Mouse (Mus musculus) embryonic fibroblast, embryonic 13.5 days (primary cell): ENCODE measurements around the gene Wwox. TPM values are rescaled to one million over a fixed set of nuclear protein-coding genes. Genes with fewer than 3 reads are reported as not detected.

Source experiments
- H3K27ac ChIP-seq: 2 replicates; pipeline ENCODE4 v1.5.1; 2012; ENCODE audit warnings: low read length, control low read depth, inconsistent platforms; ENCODE audit not compliant: insufficient read depth
- H3K4me1 ChIP-seq: 2 replicates; pipeline ENCODE4 v1.6.1; 2011; ENCODE audit warnings: low read length; ENCODE audit not compliant: control insufficient read depth, insufficient read depth
- H3K4me3 ChIP-seq: 2 replicates; pipeline ENCODE4 v1.5.1; 2011; ENCODE audit warnings: mild to moderate bottlenecking, control low read depth, low read length; ENCODE audit not compliant: insufficient read depth
- CTCF ChIP-seq: IDR thresholded peaks from 2 replicates; pipeline ENCODE4 v1.5.1; 2011; ENCODE audit warnings: mild to moderate bottlenecking, control low read depth, low read length, moderate library complexity, borderline replicate concordance; ENCODE audit not compliant: insufficient read depth
- POLR2A ChIP-seq: IDR thresholded peaks from 2 replicates; pipeline ENCODE4 v1.6.1; 2011; ENCODE audit warnings: low read depth, mild to moderate bottlenecking, control low read depth, low read length, moderate library complexity
- polyA plus RNA-seq: library from polyadenylated mRNA; stranded (reverse); fragments of >200 nt; gene quantifications from 2 replicates; pipeline ENCODE4 v1.2.4, GENCODE M21; 2011; ENCODE audit warnings: low read depth; ENCODE audit not compliant: missing spikeins, insufficient read length

Gene Wwox
- polyA plus RNA-seq, 1 experiment: 8.7 TPM

GRCm38 (mm10) chr8:114870410-114870809, 431.0 kb downstream of the Wwox start:
- TF ChIP-seq POLR2A (no peak), CTCF (no peak)
- Histone ChIP-seq H3K4me1 (no peaks in the 10 kb centered on the region), H3K27ac (no peak overlapping the region), H3K4me3 (no peak overlapping the region)

GRCm38 (mm10) chr8:114872491-114872890, 433.0 kb downstream of the Wwox start:
- Histone ChIP-seq H3K4me3 (no peak overlapping the region), H3K27ac (no peak overlapping the region), H3K4me1 (no peaks in the 10 kb centered on the region)
- no peak for TF ChIP-seq CTCF

DNA sequence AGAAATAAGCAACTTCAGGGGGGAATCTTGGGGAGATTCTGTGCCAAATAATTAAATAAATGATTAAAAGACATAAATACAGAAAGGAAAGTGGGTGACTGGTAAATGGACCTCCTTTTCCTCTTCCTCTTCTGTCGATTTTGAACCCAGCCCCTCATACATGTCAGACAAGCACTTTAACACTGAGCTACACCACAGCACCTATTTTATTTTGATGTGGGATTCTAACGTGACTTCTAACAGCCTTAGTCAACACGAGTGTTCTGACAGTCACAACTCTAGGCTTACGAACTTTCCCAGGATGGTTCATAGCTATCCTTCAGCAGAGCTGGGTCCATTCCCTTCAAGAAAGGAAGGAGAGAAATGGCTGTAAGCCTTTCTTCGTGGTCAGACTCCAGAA, 435.7 kb downstream of the Wwox start:
- no peak overlapping the region for H3K27ac ChIP-seq
- TF ChIP-seq CTCF (no peak), POLR2A (no peak)
- no peaks in the 10 kb centered on the region for H3K4me1 ChIP-seq
- H3K4me3 ChIP-seq: no peak overlapping the region

GRCm38 (mm10) chr8:114876161-114876611, 436.7 kb downstream of the Wwox start:
- Histone ChIP-seq H3K4me1 (no peaks in the 10 kb centered on the region), H3K27ac (no peak overlapping the region), H3K4me3 (no peak overlapping the region)
- TF ChIP-seq POLR2A (no peak), CTCF (no peak)

GRCm38 (mm10) chr8:114876696-114877206, 437.3 kb downstream of the Wwox start:
- no peak overlapping the region for H3K4me3 ChIP-seq
- no peaks in the 10 kb centered on the region for H3K4me1 ChIP-seq
- H3K27ac ChIP-seq: no peak overlapping the region
- TF ChIP-seq POLR2A: no peak
- no peak for TF ChIP-seq CTCF

- Histone ChIP-seq H3K27ac (no peak overlapping the region), H3K4me3 (no peak overlapping the region), H3K4me1 (no peaks in the 10 kb centered on the region)
- no peak for TF ChIP-seq CTCF
- TF ChIP-seq POLR2A: no peak
Observed at GRCm38 (mm10) chr8:114877234-114877633, 437.8 kb downstream of the Wwox start.

- TF ChIP-seq POLR2A: no peak
- no peak for TF ChIP-seq CTCF
- no peaks in the 10 kb centered on the region for H3K4me1 ChIP-seq
- H3K4me3 ChIP-seq: no peak overlapping the region
- H3K27ac ChIP-seq: no peak overlapping the region
Observed at GRCm38 (mm10) chr8:114878449-114879276, 439.2 kb downstream of the Wwox start.

DNA sequence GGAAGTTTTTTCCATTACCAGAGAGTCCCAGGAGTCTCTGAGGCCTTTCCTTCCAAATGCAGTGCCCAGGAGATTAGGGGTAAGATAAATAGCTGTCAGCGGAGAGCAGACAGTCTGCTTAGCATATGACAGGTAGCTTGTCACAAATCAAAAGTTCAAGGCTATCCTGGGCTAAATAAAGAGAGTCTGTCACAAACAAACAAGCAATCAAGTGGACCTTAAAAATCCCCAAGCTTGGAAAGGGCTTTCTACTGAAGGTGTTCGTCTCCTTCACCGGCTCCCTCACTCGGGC, 439.8 kb downstream of the Wwox start:
- H3K27ac ChIP-seq: no peak overlapping the region
- no peaks in the 10 kb centered on the region for H3K4me1 ChIP-seq
- no peak for TF ChIP-seq CTCF
- no peak for TF ChIP-seq POLR2A
- H3K4me3 ChIP-seq: no peak overlapping the region

- TF ChIP-seq CTCF (no peak), POLR2A (no peak)
- Histone ChIP-seq H3K27ac (no peak overlapping the region), H3K4me1 (no peaks in the 10 kb centered on the region), H3K4me3 (no peak overlapping the region)
Observed at GRCm38 (mm10) chr8:114879678-114880077, 440.2 kb downstream of the Wwox start.

- no peak overlapping the region for H3K27ac ChIP-seq
- no peaks in the 10 kb centered on the region for H3K4me1 ChIP-seq
- TF ChIP-seq CTCF (no peak), POLR2A (no peak)
- no peak overlapping the region for H3K4me3 ChIP-seq
Observed at GRCm38 (mm10) chr8:114880475-114881135, 441.1 kb downstream of the Wwox start.
